Mouse (Mus musculus): ENCODE results near the gene Dgkg. TPM values are rescaled to one million over a fixed set of nuclear protein-coding genes. Genes with fewer than 3 reads are reported as not detected.
A peak's percentile ranks its signal among the peaks of the same experiment; 100 is the strongest.

Gene Dgkg
- total RNA-seq, 2 experiments from 2014 or later = 199 to 231 TPM

DNA sequence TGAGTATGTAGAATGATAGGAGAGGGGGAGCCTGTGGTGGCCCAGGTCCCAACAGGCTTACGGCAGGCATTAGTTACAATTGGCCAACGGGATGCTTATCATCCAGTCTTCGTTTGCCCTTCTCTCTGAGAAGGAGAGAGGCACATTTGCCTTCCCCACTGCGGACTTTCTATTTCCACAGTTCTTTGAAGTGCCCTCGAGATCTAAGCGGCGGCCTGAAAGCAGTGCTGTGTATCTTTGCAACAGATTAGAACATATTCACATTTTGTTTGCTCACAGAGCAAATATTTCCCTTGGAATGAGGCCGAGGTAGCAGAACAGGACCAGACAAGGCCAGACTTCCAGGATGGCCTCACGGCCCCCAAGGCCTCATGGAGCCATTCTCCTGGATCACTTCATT, 204.9 kb downstream of the Dgkg start:
- TF ChIP-seq CTCF (conservative IDR thresholded peaks at IDR 0.05) = no peak
- no peak overlapping the region for H3K27ac ChIP-seq
- peak in 1 of 2 experiments; percentile 0 for DNase-seq (ENCODE audit: low spot score in 2 of 2)
- H3K4me3 ChIP-seq = no peak overlapping the region

- DNase-seq (ENCODE audit: low spot score in 2 of 2) = no peak
- TF ChIP-seq CTCF (conservative IDR thresholded peaks at IDR 0.05) = no peak
- no peak overlapping the region for H3K4me3 ChIP-seq
- H3K27ac ChIP-seq = no peak overlapping the region
These were observed 208.9 kb downstream of the Dgkg start for GRCm38 (mm10) chr16:22448093-22448492.

- DNase-seq (ENCODE audit: low spot score in 2 of 2) = no peak
- TF ChIP-seq CTCF (conservative IDR thresholded peaks at IDR 0.05) = no peak
- H3K4me3 ChIP-seq = no peak overlapping the region
- H3K27ac ChIP-seq = no peak overlapping the region
These were observed 212.2 kb downstream of the Dgkg start for GRCm38 (mm10) chr16:22444786-22445185.

DNA sequence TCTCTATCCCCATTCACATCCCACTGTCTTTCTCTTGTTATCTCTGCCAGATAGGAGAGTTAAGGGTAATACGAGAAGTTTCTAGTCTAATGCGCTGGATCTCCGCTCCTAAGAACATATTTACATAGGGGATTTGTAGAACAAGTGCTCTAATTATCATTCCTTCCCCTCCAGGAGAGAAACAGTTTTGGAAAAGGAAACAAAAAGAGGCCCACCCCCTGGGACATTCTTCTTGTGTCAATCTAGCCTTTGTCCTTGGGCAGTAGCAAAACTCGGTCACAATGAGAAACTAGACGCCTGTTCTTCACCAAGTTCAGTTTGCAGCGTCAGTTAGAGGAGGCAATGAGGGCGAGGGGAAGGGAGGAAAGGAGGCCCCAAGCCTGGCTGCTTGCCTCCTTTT, 214.8 kb downstream of the Dgkg start:
- no peak for DNase-seq (ENCODE audit: low spot score in 2 of 2)
- no peak overlapping the region for H3K4me3 ChIP-seq
- TF ChIP-seq CTCF (conservative IDR thresholded peaks at IDR 0.05) = no peak

GRCm38 (mm10) chr16:22441317-22441716, 215.7 kb downstream of the Dgkg start:
- no peak for TF ChIP-seq CTCF (conservative IDR thresholded peaks at IDR 0.05)
- no peak overlapping the region for H3K27ac ChIP-seq
- no peak overlapping the region for H3K4me3 ChIP-seq
- no peak for DNase-seq (ENCODE audit: low spot score in 2 of 2)

More for the DNA sequence above, 214.8 kb downstream of the Dgkg start:
- no peak overlapping the region for H3K27ac ChIP-seq

GRCm38 (mm10) chr16:22440269-22440668, 216.8 kb downstream of the Dgkg start:
- Histone ChIP-seq H3K27ac (peak overlapping the region; percentile 90), H3K4me3 (peak overlapping the region; percentile 74)
- peak; percentile 61 for TF ChIP-seq CTCF (conservative IDR thresholded peaks at IDR 0.05)
- DNase-seq (ENCODE audit: low spot score in 2 of 2) = peak; percentile 37 to 65

- Histone ChIP-seq H3K4me3 (peak within 1 kb of the TSS; percentile 74), H3K27ac (peak within 1 kb of the TSS; percentile 93)
- no peak for TF ChIP-seq CTCF (conservative IDR thresholded peaks at IDR 0.05)
- DNase-seq (ENCODE audit: low spot score in 2 of 2) = peak; percentile 98 to 99
These were observed 217.4 kb downstream of the Dgkg start, which contains the start of gene Etv5 for GRCm38 (mm10) chr16:22439499-22440177. TSS of gene Etv5 (minus strand) at chr16:22439719.

DNA sequence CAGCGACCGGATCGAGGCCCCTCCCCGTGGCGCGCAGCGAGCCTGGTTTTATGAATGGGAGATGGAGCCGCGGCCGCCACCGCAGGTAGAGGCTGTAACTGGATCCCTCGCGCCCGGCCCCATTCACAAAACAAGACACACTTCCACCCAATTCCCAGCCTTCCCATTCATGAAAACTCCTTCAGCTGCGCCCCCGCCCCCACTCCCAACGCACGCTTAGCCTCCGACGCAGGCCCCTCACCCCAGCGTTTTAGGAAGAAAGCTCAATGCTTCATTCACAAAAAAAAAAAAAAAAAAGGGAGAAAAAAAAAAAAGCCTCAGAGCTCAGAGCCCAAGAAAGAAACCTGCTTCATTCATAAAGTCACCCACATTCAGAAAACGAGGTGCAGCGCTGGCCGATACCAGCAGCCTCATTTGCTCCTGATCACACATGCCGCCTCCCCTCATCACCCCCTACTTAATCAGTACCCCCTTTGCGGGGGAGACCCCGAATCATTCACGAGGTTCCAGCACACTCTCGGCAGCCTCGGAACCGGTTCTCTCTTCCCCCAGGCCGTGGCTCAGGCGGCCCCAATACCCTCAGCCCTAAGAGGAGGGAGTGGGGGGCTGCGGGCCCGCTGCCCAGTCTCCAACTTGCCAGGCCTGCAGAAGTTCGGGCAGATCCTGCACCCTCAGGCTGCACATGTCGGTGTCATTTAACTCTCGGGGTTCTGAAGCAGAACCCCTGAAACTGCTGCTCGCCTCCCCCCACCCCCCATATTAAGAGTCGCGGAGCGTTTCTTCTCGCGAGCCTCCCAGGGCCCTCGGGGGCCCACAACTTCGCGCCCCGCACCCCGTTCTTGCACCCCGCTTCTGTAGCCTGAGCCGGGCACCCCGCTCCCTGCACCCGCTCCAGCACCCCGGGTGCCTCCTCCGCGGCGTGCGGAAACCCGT, 218.3 kb downstream of the Dgkg start:
- TF ChIP-seq CTCF (conservative IDR thresholded peaks at IDR 0.05) = no peak
- H3K4me3 ChIP-seq = peak overlapping the region; percentile 74

GRCm38 (mm10) chr16:22436106-22436505, 220.9 kb downstream of the Dgkg start:
- no peak for DNase-seq (ENCODE audit: low spot score in 2 of 2)
- no peak overlapping the region for H3K4me3 ChIP-seq

More for the DNA sequence above, 218.3 kb downstream of the Dgkg start:
- DNase-seq (ENCODE audit: low spot score in 2 of 2) = peak; percentile 69
- H3K27ac ChIP-seq = peak overlapping the region; percentile 93

GRCm38 (mm10) chr16:22434530-22434929, 222.5 kb downstream of the Dgkg start:
- H3K27ac ChIP-seq = peak overlapping the region; percentile 32; the same call in 1 of the 2 replicates
- TF ChIP-seq CTCF (conservative IDR thresholded peaks at IDR 0.05) = no peak
- no peak overlapping the region for H3K4me3 ChIP-seq
- no peak for DNase-seq (ENCODE audit: low spot score in 2 of 2)

More at GRCm38 (mm10) chr16:22436106-22436505, 220.9 kb downstream of the Dgkg start:
- H3K27ac ChIP-seq = no peak overlapping the region
- TF ChIP-seq CTCF (conservative IDR thresholded peaks at IDR 0.05) = no peak

- TF ChIP-seq CTCF (conservative IDR thresholded peaks at IDR 0.05) = no peak
- Histone ChIP-seq H3K27ac (peak overlapping the region; percentile 18; the same call in 1 of the 2 replicates), H3K4me3 (no peak overlapping the region)
- DNase-seq (ENCODE audit: low spot score in 2 of 2) = no peak
These were observed 223.1 kb downstream of the Dgkg start for GRCm38 (mm10) chr16:22433944-22434343.

- Histone ChIP-seq H3K4me3 (no peak overlapping the region), H3K27ac (no peak overlapping the region)
- no peak for DNase-seq (ENCODE audit: low spot score in 2 of 2)
- no peak for TF ChIP-seq CTCF (conservative IDR thresholded peaks at IDR 0.05)
These were observed 225.2 kb downstream of the Dgkg start for GRCm38 (mm10) chr16:22431773-22432172.

GRCm38 (mm10) chr16:22431335-22431734, 225.7 kb downstream of the Dgkg start:
- no peak overlapping the region for H3K4me3 ChIP-seq
- TF ChIP-seq CTCF (conservative IDR thresholded peaks at IDR 0.05) = no peak
- H3K27ac ChIP-seq = no peak overlapping the region
- DNase-seq (ENCODE audit: low spot score in 2 of 2) = no peak
